Mouse (Mus musculus): ENCODE measurements at regions not wholly inside any gene's neighbourhood (a gene's known extent, or its start where the extent isn't known, plus 50 kb on each side); places are given as distances from the start of the nearest gene placed in this dataset.

DNA sequence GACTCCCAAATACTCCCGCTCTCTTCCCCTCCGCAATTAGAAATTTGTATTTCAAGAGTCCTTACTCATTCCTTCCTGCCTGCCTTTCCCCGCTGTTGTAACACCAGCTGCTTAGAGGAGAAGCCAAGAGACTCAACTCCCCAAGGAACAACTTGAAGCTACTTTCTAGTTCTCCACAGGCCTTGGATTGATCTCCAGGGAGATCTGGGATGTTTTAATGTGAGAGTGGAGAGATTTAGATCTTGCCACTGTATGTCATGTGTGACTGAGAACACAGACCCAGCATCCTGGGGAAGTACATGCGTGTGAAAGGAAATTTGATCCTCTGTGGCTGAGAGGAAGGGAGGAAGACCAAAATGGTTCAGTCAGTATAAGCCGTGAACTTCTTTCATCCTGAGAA lies 335.4 kb downstream of the Ets1 start:
- no peak for DNase-seq (ENCODE audit: extremely low read depth)
- TF ChIP-seq TCF12 (IDR thresholded peaks at IDR 0.05; ENCODE audit: low read depth, low read length): no peak
- no peak for TF ChIP-seq MYC (IDR thresholded peaks at IDR 0.05; ENCODE audit: low read depth, low read length)
- no peak for TF ChIP-seq MAFK (IDR thresholded peaks at IDR 0.05; ENCODE audit: insufficient replicate concordance, low read length)
- no peak for TF ChIP-seq MAZ (IDR thresholded peaks at IDR 0.05; ENCODE audit: low read depth, low read length)
- no peak for TF ChIP-seq TBP (conservative IDR thresholded peaks at IDR 0.05; ENCODE audit: low read depth, low read length)
- no peak for TF ChIP-seq SMC3 (IDR thresholded peaks at IDR 0.05; ENCODE audit: low read depth, low read length)
- TF ChIP-seq ZMIZ1 (IDR thresholded peaks at IDR 0.05; ENCODE audit: low read depth, low read length): no peak
- no peak for TF ChIP-seq RAD21 (IDR thresholded peaks at IDR 0.05; ENCODE audit: low read depth, low read length)
- no peak for TF ChIP-seq POLR2A (IDR thresholded peaks at IDR 0.05; ENCODE audit: low read depth, low read length)
- TF ChIP-seq EP300 (IDR thresholded peaks at IDR 0.05; ENCODE audit: low read length): no peak
- TF ChIP-seq GABPA (IDR thresholded peaks at IDR 0.05; ENCODE audit: insufficient replicate concordance, low read depth, low read length): no peak
- TF ChIP-seq SIN3A (IDR thresholded peaks at IDR 0.05; ENCODE audit: low read length): no peak
- no peak for TF ChIP-seq NELFE (IDR thresholded peaks at IDR 0.05; ENCODE audit: low read depth, low read length)
- no peak for TF ChIP-seq JUN (IDR thresholded peaks at IDR 0.05; ENCODE audit: insufficient read depth, low read depth, low read length)
- TF ChIP-seq USF1 (IDR thresholded peaks at IDR 0.05; ENCODE audit: low read depth, low read length): no peak
- in situ Hi-C loops (cut with MboI; ENCODE audit: low pct_ligation_motif_present, low pct_unique_long_range_greater_than_20kb, low sequenced_read_pairs) (no loop called here), dilution Hi-C loops (cut with MboI; ENCODE audit: extremely low pct_ligation_motif_present, extremely low pct_unique_long_range_greater_than_20kb, low sequenced_read_pairs) (no loop called here)
- Histone ChIP-seq H3K9me3 (replicated peaks; ENCODE audit: low read length) (no peaks in the 10 kb centered on the region), H3K4me1 (ENCODE audit: control insufficient read depth in 1 of 2, insufficient read depth in 2 of 2) (no peaks in the 10 kb centered on the region), H3K9ac (ENCODE audit: insufficient read depth, low read depth) (no peak overlapping the region), H3K4me2 (ENCODE audit: insufficient read depth, low read depth, poor library complexity, severe bottlenecking) (no peak overlapping the region), H3K27ac (ENCODE audit: insufficient read depth, low read depth) (no peak overlapping the region), H3K36me3 (replicated peaks in 1 of 2; ENCODE audit: control insufficient read depth in 1 of 2, insufficient read depth in 1 of 2, low read length in 1 of 2) (no peaks in the 10 kb centered on the region), H3K4me3 (replicated peaks in 1 of 3; ENCODE audit: low read depth in 2 of 3, low read length in 2 of 3, poor library complexity in 1 of 3) (no peak overlapping the region), H3K27me3 (replicated peaks) (no peaks in the 10 kb centered on the region), H3K79me2 (replicated peaks; ENCODE audit: control insufficient read depth, extremely low read depth, insufficient read depth, poor library complexity, severe bottlenecking) (no peaks in the 10 kb centered on the region)

DNA sequence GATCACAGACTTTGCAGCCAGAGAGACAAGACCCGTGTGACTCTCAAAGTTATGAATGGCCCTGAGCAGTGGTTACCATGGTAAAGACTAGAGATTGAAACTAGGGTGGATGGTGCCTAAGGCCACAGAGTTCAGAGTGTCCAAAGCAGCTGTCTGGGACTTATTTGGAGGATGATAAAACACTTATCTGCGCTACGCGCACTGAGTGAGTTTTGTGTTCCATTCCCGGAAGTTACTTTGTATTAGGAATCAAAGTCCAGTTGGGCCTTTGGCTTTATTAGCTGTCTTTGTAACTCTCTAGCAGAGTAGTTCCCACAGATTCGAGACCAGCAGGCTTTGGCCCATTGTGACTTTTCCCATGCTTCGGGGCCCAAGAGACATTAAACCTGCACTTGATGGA lies 335.9 kb downstream of the Ets1 start:
- Histone ChIP-seq H3K4me1 (ENCODE audit: control insufficient read depth in 1 of 2, insufficient read depth in 2 of 2) (no peaks in the 10 kb centered on the region), H3K9me3 (replicated peaks; ENCODE audit: low read length) (no peaks in the 10 kb centered on the region), H3K9ac (ENCODE audit: insufficient read depth, low read depth) (no peak overlapping the region), H3K4me2 (ENCODE audit: insufficient read depth, low read depth, poor library complexity, severe bottlenecking) (no peak overlapping the region), H3K79me2 (replicated peaks; ENCODE audit: control insufficient read depth, extremely low read depth, insufficient read depth, poor library complexity, severe bottlenecking) (no peaks in the 10 kb centered on the region), H3K27ac (ENCODE audit: insufficient read depth, low read depth) (no peak overlapping the region), H3K4me3 (replicated peaks in 1 of 3; ENCODE audit: low read depth in 2 of 3, low read length in 2 of 3, poor library complexity in 1 of 3) (no peak overlapping the region), H3K36me3 (replicated peaks in 1 of 2; ENCODE audit: control insufficient read depth in 1 of 2, insufficient read depth in 1 of 2, low read length in 1 of 2) (no peaks in the 10 kb centered on the region), H3K27me3 (replicated peaks) (no peaks in the 10 kb centered on the region)
- no peak for TF ChIP-seq PAX5 (IDR thresholded peaks at IDR 0.05; ENCODE audit: low read length)
- no peak for TF ChIP-seq GABPA (IDR thresholded peaks at IDR 0.05; ENCODE audit: insufficient replicate concordance, low read depth, low read length)
- TF ChIP-seq HCFC1 (IDR thresholded peaks at IDR 0.05; ENCODE audit: low read depth, low read length): no peak
- no peak for TF ChIP-seq MYC (IDR thresholded peaks at IDR 0.05; ENCODE audit: low read depth, low read length)
- no peak for TF ChIP-seq ETS1 (conservative IDR thresholded peaks at IDR 0.05; ENCODE audit: low read depth, low read length)
- no peak for TF ChIP-seq RCOR1 (conservative IDR thresholded peaks at IDR 0.05; ENCODE audit: low read depth, low read length)
- no peak for TF ChIP-seq MXI1 (IDR thresholded peaks at IDR 0.05; ENCODE audit: low read depth, low read length)
- no peak for TF ChIP-seq EP300 (IDR thresholded peaks at IDR 0.05; ENCODE audit: low read length)
- TF ChIP-seq TBP (conservative IDR thresholded peaks at IDR 0.05; ENCODE audit: low read depth, low read length): no peak
- no peak for TF ChIP-seq BHLHE40 (IDR thresholded peaks at IDR 0.05; ENCODE audit: low read depth, low read length)
- TF ChIP-seq POLR2AphosphoS2 (IDR thresholded peaks at IDR 0.05; ENCODE audit: low read depth, low read length): no peak
- TF ChIP-seq RAD21 (IDR thresholded peaks at IDR 0.05; ENCODE audit: low read depth, low read length): no peak
- TF ChIP-seq TCF12 (IDR thresholded peaks at IDR 0.05; ENCODE audit: low read depth, low read length): no peak
- TF ChIP-seq MEF2A (IDR thresholded peaks at IDR 0.05; ENCODE audit: borderline replicate concordance, low read depth, low read length): no peak
- in situ Hi-C loops (cut with MboI; ENCODE audit: low pct_ligation_motif_present, low pct_unique_long_range_greater_than_20kb, low sequenced_read_pairs) (no loop called here), dilution Hi-C loops (cut with MboI; ENCODE audit: extremely low pct_ligation_motif_present, extremely low pct_unique_long_range_greater_than_20kb, low sequenced_read_pairs) (no loop called here)
- DNase-seq (ENCODE audit: extremely low read depth): no peak
